Mouse (Mus musculus) gastrocnemius, postnatal 36 days (tissue): ENCODE measurements around the gene Gm26620. TPM values are rescaled to one million over a fixed set of nuclear protein-coding genes. Genes with fewer than 3 reads are reported as not detected.

ENCODE experiments used
- DNase-seq, 2 experiments: peaks; one replicate each; pipeline ENCODE4 v3.0.0; 2022
- intact Hi-C: fragments of 180-260 bp; cut with DNase I; formaldehyde crosslinking; loops from one replicate; pipeline ENCODE4 v1.15.1; 2025
- long read RNA-seq, 2 experiments: library from polyadenylated mRNA; stranded (forward); transcript quantifications; one replicate each; pipeline ENCODE4 v2.0.0; 2021
- total RNA-seq, 2 experiments: library from RNA; stranded (reverse); gene quantifications; 2 replicates each; pipeline ENCODE4 v1.2.3; 2021

The Gm26620 gene
- under 1 TPM in 1 of 2 experiments, not detected in 1; 0.54 TPM for total RNA-seq
- long read RNA-seq, experiment 1, result 0 reads
- long read RNA-seq, experiment 2, partial matches to known transcripts, result 0 of 2 reads
- long read RNA-seq, experiment 2, other reads (novel, unspliced or antisense), result 0 of 2 reads

GRCm38 (mm10) chr1:170884978-170885561, at the start of gene Gm26620, which contains the start of gene Dusp12:
Gene Gm26620, plus strand, starts transcription at chr1:170885065.
Gene Dusp12, minus strand, starts transcription at chr1:170885540.
- intact Hi-C loops, result no loop called here
- DNase-seq, result peak; percentile 68 to 73

- no peak for DNase-seq
- intact Hi-C loops, result loop anchor here (2.0 kb wide), 1 partner anchor 209 kb away; no protein-coding TSS in a partner anchor
Observed at GRCm38 (mm10) chr1:170839685-170840084, 45.2 kb upstream of the Gm26620 start.

- DNase-seq, result no peak
- intact Hi-C loops, result no loop called here
Observed at GRCm38 (mm10) chr1:170844380-170844779, 40.5 kb upstream of the Gm26620 start.

- intact Hi-C loops, result no loop called here
- no peak for DNase-seq
Observed at GRCm38 (mm10) chr1:170845448-170846307, 39.2 kb upstream of the Gm26620 start.

- intact Hi-C loops, result no loop called here
- DNase-seq, result no peak
Observed at GRCm38 (mm10) chr1:170850007-170850406, 34.9 kb upstream of the Gm26620 start.

- intact Hi-C loops, result no loop called here
- no peak for DNase-seq
Observed at GRCm38 (mm10) chr1:170850637-170851624, 33.9 kb upstream of the Gm26620 start.

GRCm38 (mm10) chr1:170853604-170854003, 31.3 kb upstream of the Gm26620 start:
- DNase-seq, result no peak
- intact Hi-C loops, result no loop called here

- intact Hi-C loops, result no loop called here
- no peak for DNase-seq
Observed at GRCm38 (mm10) chr1:170855056-170855760, 29.7 kb upstream of the Gm26620 start.

GRCm38 (mm10) chr1:170857369-170857768, 27.5 kb upstream of the Gm26620 start:
- intact Hi-C loops, result no loop called here
- DNase-seq, result no peak

- intact Hi-C loops, result no loop called here
Observed at GRCm38 (mm10) chr1:170858872-170859271, 26.0 kb upstream of the Gm26620 start.

GRCm38 (mm10) chr1:170861671-170862434, 23.0 kb upstream of the Gm26620 start:
- DNase-seq, result no peak
- intact Hi-C loops, result no loop called here

More at GRCm38 (mm10) chr1:170858872-170859271, 26.0 kb upstream of the Gm26620 start:
- no peak for DNase-seq

GRCm38 (mm10) chr1:170862435-170862717, 22.5 kb upstream of the Gm26620 start:
- intact Hi-C loops, result no loop called here
- DNase-seq, result no peak

GRCm38 (mm10) chr1:170863033-170863432, 21.8 kb upstream of the Gm26620 start:
- intact Hi-C loops, result no loop called here
- DNase-seq, result no peak

- no peak for DNase-seq
- intact Hi-C loops, result no loop called here
Observed at GRCm38 (mm10) chr1:170864234-170864633, 20.6 kb upstream of the Gm26620 start.

- intact Hi-C loops, result no loop called here
- DNase-seq, result no peak
Observed at GRCm38 (mm10) chr1:170864754-170865153, 20.1 kb upstream of the Gm26620 start.

- intact Hi-C loops, result no loop called here
Observed at GRCm38 (mm10) chr1:170865406-170865805, 19.5 kb upstream of the Gm26620 start.

GRCm38 (mm10) chr1:170866992-170867690, 17.7 kb upstream of the Gm26620 start:
- intact Hi-C loops, result no loop called here
- DNase-seq, result no peak

More at GRCm38 (mm10) chr1:170865406-170865805, 19.5 kb upstream of the Gm26620 start:
- DNase-seq, result no peak

GRCm38 (mm10) chr1:170867691-170868105, 17.2 kb upstream of the Gm26620 start, which contains the start of gene Atf6:
Gene Atf6, minus strand, starts transcription at chr1:170867771.
- DNase-seq, result peak; percentile 92 to 98
- intact Hi-C loops, result no loop called here
